Mouse (Mus musculus): ENCODE data around the gene Psg18. TPM values are rescaled to one million over a fixed set of nuclear protein-coding genes. Genes with fewer than 3 reads are reported as not detected.
"Not testable (repeated sequence)": the region's sequence is repeated elsewhere in the genome, so short reads cannot be mapped to it uniquely, and the experiment has no call there.

The Psg18 gene
- not detected for total RNA-seq (2021)
- long read RNA-seq, experiment 1 = 0 reads
- long read RNA-seq, experiment 2 = 0 reads

GRCm38 (mm10) chr7:18354909-18355308 lies at the start of gene Psg18:
Gene Psg18, minus strand, starts transcription at chr7:18355009.
- DNase-seq; intact Hi-C loops (cut with DNase I): not testable (repeated sequence)

- DNase-seq = no peak
- intact Hi-C loops (cut with DNase I) = no loop called here
Observed at GRCm38 (mm10) chr7:18403407-18403806, 48.6 kb upstream of the Psg18 start.

GRCm38 (mm10) chr7:18402527-18403237 lies 47.9 kb upstream of the Psg18 start:
- intact Hi-C loops (cut with DNase I) = no loop called here

GRCm38 (mm10) chr7:18391483-18391882 lies 36.7 kb upstream of the Psg18 start:
- DNase-seq; intact Hi-C loops (cut with DNase I): not testable (repeated sequence)

More at GRCm38 (mm10) chr7:18402527-18403237, 47.9 kb upstream of the Psg18 start:
- DNase-seq = no peak

GRCm38 (mm10) chr7:18378295-18378694 lies 23.5 kb upstream of the Psg18 start:
- intact Hi-C loops (cut with DNase I) = no loop called here
- DNase-seq = no peak

GRCm38 (mm10) chr7:18335411-18335810 lies 19.4 kb downstream of the Psg18 start:
- DNase-seq; intact Hi-C loops (cut with DNase I): not testable (repeated sequence)

Other genes with a start within 250 kb of the Psg18 start
- not detected for gene Igfl3, start 178.5 kb downstream of the Psg18 start, total RNA-seq (2021)
- not detected for gene Mill1, start 109.7 kb downstream of the Psg18 start, total RNA-seq (2021)
- not detected for gene Psg28, start 77.0 kb upstream of the Psg18 start, total RNA-seq (2021)
- gene Psg26, start 129.2 kb upstream of the Psg18 start, total RNA-seq (2021) = not detected
- not detected for gene Psg25, start 177.3 kb upstream of the Psg18 start, total RNA-seq (2021)
- gene Psg27, start 212.3 kb upstream of the Psg18 start, total RNA-seq (2021) = not detected